Mouse (Mus musculus) mesoderm, embryonic 11.5 days (tissue): ENCODE results near the gene Hck.

Source experiments
- DNase-seq: peaks from one replicate; pipeline ENCODE4 v3.0.0-alpha.2; 2012; ENCODE audit warnings: low read depth, low spot score

The Hck gene

GRCm38 (mm10) chr2:153108313-153109264 is at the start of gene Hck:
Gene Hck (plus strand): TSS chr2:153108468.
- DNase-seq: peak; percentile 35

DNA sequence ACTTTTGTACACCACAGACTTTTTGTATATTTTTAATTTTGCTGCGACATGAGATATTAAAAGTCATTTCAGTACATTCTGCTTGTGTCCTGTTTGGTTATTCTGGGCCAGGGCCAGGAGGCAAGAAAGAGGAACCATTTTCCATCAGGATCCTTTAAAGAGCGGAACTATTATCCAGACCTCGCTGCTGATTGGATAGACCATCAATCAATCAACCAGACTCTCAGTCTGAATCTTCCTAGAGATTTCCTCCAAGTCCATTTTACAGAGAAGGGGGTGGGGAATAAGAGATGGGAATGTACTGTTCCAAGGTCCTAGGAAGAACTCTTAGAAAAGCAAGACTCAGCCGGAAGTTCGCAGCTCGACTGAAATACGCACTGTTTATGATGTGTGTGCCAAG is 48.1 kb upstream of the Hck start:
- DNase-seq: no peak

DNA sequence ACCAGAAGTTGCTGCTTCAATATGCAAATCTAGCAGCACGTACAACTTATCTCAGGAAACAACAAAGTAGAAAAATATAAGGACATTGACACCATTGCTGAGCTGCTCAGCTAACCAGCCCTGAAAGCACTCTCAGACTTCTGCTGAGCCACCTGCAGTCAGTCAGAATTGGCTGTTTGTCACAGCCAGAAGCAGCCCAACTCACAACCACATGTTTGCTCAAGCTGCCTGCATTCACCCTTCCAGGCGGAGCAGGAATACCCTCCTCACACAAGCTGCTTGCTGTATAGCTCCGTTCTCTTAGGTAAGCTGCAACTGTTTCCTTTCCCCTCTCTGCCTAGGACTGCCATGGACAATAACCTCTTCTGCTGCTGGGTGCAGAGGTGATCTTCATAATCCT is 44.9 kb upstream of the Hck start:
- no peak for DNase-seq

DNA sequence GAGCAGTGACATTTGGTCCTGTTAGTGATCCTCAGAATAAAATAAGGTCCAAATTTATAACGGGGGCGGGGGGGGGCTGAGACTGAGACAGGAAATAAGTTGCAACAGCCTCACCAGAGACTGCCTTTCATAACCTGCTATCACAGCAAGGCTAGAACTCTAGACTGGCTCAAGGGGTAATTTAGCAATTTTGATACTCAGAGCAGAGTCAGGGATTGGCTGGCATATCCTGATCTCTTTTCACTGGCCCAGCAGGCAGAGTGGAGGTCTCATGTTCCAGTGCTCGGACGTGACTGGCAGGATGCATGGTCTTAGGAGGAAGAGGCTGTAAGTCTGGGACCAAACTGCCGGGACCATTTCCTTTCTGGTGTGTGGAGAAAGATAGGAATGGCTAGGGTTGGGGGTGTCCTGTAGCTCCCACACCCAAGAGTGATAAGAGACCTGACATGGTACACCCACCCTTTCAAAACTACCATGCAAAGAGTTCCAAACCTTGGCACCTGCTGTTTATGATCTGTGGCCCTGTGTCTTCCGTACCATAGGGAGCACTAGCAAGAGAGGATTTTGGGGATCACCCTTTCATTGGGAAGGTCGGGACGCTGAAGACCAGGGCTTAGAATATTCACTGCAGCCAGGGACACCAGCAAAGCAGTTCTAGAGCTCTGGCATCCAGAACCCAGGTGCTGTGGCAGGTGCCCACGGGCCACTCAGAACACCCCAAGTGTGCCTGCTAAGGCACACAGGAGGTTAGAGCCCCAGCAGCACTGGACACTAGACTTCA is 43.9 kb upstream of the Hck start:
- no peak for DNase-seq

GRCm38 (mm10) chr2:153065747-153066508 is 42.3 kb upstream of the Hck start, which contains the start of gene Ccm2l:
Gene Ccm2l (plus strand): TSS chr2:153065955.
- no peak for DNase-seq

DNA sequence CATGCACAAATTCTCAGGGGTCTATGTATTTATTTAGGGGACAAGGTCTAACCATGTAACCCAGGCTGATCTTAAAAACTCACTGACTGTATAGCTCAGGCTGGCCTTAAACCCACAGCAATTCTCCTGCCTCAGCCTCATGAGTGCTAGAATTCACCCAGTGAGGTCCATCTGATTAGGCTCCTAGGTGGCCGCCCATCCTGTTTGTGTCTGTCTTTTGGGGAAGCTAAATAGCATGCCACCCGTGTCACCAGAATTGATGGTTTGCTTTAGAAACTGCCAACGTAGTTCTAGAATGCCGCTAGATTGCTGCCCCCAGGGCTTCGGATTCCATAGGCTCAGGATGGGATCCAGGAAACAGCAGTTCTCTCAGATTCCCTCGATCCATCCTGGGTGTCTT is 41.3 kb upstream of the Hck start:
- DNase-seq: no peak

- DNase-seq: peak; percentile 37
Observed at GRCm38 (mm10) chr2:153070762-153071490, 37.3 kb upstream of the Hck start.

DNA sequence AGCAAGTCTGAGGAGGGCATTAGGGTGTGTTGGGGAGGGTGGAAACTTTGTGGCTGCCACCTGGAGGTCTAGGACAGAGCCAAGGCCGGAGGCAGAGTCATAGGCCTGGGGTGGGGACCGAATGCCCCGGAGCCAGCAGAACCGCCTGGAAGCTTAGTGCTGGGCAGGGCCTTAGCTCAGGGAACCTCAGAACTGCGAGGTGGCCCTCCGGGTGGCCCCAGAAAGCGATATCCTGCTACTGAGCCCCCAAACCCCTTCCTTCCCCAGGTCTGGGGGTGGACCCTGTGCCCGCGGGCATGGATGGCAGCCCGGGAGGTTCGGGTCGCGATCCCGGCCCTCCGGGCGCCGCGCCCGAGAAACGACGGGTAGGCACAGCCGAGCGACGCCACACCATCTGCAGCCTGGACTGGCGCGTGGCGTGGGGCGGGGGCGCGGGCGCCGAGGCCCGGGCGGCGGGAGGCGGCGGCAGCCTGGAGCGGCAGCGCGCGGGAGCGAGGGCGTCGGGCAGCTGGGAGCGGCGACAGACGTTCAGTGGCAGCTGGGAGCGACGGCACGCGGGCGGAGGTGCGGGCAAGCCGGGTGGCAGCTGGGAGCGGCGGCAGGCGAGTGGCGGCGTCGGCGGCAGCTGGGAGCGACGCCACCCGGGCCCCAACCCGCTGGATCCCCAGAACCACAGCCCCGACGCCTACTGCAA is 36.6 kb upstream of the Hck start:
- DNase-seq: no peak

DNA sequence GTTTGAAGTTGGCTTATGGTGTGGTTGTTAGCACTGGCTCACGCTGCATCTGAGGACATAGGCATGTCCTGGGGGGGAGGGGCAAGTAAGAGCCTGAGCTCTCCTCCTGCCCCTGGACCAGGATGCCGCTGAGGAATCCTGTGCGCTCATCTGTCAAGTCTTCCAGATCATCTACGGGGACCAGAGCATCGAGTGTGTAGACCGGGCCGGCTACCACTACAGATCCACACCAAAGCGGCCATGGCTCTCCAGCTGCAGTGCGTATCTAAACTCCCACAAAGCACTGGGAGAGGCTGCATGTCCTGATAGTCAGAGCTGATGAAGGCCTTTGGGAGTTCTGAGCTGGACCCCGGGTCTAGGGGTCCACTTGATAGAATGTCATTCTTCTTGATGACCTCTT is 33.6 kb upstream of the Hck start:
- no peak for DNase-seq

DNA sequence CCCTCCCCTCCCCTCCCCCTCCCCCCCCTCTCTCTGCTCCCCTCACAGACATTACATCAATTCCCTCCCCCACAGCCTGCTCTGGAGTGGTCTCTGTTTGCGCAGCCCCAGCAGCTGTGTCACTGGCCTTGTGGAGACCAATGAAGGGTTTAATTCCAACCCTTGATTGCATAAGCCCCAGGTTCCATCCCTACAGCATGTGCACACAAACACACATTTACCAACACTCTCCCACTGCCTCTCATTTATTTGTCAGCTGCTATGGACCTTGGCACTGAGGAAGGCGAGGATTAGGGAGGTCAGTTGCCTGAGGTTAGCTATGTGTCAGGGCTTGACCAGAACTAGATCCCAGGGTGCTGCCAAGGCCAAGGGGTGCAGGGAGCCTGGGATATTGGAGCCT is 32.3 kb upstream of the Hck start:
- DNase-seq: no peak

- DNase-seq: peak; percentile 94
Observed at GRCm38 (mm10) chr2:153080841-153081523, 27.3 kb upstream of the Hck start.

- DNase-seq: no peak
Observed at GRCm38 (mm10) chr2:153081866-153082265, 26.4 kb upstream of the Hck start.

- no peak for DNase-seq
Observed at GRCm38 (mm10) chr2:153083275-153083674, 25.0 kb upstream of the Hck start.

DNA sequence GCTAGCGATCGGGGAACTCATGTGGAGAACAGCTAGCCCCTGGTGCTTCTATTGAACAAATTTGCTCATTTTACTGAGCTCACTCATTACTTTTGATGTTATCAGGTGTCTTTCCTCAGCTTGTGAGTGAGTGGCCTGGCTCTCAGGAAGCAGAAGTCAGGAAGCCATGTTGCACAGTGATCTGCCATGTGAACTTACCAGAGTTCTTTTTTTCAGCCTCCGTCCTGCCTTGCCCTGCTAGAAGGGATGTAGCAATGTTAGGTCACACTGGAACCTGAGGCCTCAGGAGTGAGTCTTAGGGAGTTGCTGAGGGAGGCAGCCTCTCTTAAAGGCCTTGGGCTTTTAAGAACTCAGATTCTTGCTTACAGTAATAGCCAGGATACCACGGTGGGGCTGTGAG is 24.4 kb upstream of the Hck start:
- no peak for DNase-seq

GRCm38 (mm10) chr2:153084261-153084976 is 23.8 kb upstream of the Hck start:
- DNase-seq: no peak

GRCm38 (mm10) chr2:153085556-153085955 is 22.7 kb upstream of the Hck start:
- no peak for DNase-seq

DNA sequence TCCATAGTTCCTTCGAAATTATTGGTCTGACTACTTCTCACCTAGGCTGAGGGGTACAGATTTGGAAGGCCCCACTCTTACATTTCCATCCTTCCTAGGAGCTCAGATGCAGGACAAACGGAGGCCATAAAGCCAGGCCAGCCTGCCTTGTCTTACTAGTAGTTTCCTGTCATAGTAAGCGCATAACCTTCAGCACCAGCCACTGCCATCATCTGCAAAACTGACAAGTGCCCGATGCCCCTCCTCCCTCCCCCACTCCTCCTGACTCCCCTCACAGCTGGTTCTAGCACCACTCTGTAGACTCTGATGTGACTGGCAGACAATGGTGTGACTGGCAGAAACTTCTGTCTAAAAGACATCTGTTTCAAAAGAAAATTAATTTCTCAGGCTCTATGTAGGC is 22.1 kb upstream of the Hck start:
- DNase-seq: no peak

DNA sequence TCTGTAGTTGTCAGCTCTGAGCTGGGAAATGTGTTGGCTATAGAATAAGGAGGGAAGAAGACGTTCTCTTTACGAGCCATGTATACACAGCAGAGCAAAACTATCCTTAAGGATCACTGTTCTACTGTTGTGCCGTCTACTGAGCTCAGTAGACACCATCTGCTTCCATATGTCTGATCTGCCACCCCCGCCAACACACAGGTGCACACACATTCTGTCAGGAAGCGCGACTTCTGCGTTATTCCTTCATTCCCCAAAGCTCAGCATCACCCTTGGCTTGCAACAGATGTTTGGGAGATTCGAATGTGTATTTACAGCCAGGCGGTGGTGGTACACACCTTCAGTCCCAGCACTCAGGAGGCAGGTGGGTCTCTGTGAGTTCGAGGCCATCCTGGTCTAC is 21.2 kb upstream of the Hck start:
- DNase-seq: no peak

- no peak for DNase-seq
Observed at GRCm38 (mm10) chr2:153089316-153089715, 19.0 kb upstream of the Hck start.
